ENCODE assay signal across 8 mouse cellular contexts in genomic region chr5:24416222-24416736, GRCm38 (mm10). TPM values are rescaled to one million over a fixed set of nuclear protein-coding genes. Genes with fewer than 3 reads are reported as not detected.
DNase-seq lines count a peak whose midpoint lies in the region; ATAC-seq and TF ChIP-seq lines count a peak whose summit lies in the region.

No protein-coding gene starts in this region.

- H3K79me2 ChIP-seq in CH12.LX (replicated peaks; ENCODE audit: control insufficient read depth, extremely low read depth, insufficient read depth, poor library complexity, severe bottlenecking), result no peaks in the 10 kb centered on the region

- H3K4me2 ChIP-seq in CH12.LX (ENCODE audit: insufficient read depth, low read depth, poor library complexity, severe bottlenecking), result no peak overlapping the region
- H3K4me2 ChIP-seq in heart, embryonic 14.5 days (ENCODE audit: low read length), result no peak overlapping the region
- 0 out of 2 replicates have a peak overlapping the region, but pooled peaks have one; percentile 20 for H3K4me2 ChIP-seq in kidney, embryonic 16.5 days (replicated peaks; ENCODE audit: low read depth, low read length)
- peak overlapping the region; percentile 36; the same call in 1 of the 2 replicates for H3K4me2 ChIP-seq in midbrain, embryonic 16.5 days (ENCODE audit: low read length)

- H3K4me3 ChIP-seq in CH12.LX (replicated peaks in 1 of 3; ENCODE audit: low read depth in 2 of 3, low read length in 2 of 3, poor library complexity in 1 of 3), result no peak overlapping the region
- H3K4me3 ChIP-seq in embryonic fibroblast, embryonic 13.5 days (ENCODE audit: insufficient read depth, low read length), result no peak overlapping the region
- no peak overlapping the region for H3K4me3 ChIP-seq in heart, embryonic 14.5 days (ENCODE audit: control insufficient read depth in 1 of 2, insufficient read depth in 1 of 2, low read depth in 1 of 2, low read length in 2 of 2)
- H3K4me3 ChIP-seq in kidney, embryonic 16.5 days (ENCODE audit: low read length), result no peak overlapping the region
- no peak overlapping the region for H3K4me3 ChIP-seq in midbrain, embryonic 16.5 days (ENCODE audit: low read depth, low read length)

- in situ Hi-C loops in CH12.LX (cut with MboI; ENCODE audit: low pct_ligation_motif_present, low pct_unique_long_range_greater_than_20kb, low sequenced_read_pairs), result no loop called here

- H3K27ac ChIP-seq in CH12.LX (ENCODE audit: insufficient read depth, low read depth), result no peak overlapping the region
- H3K27ac ChIP-seq in embryonic fibroblast, embryonic 13.5 days (ENCODE audit: insufficient read depth, low read length), result no peak overlapping the region
- no peak overlapping the region for H3K27ac ChIP-seq in heart, embryonic 14.5 days (replicated peaks in 1 of 2; ENCODE audit: control insufficient read depth in 1 of 2, insufficient read depth in 1 of 2, low read depth in 2 of 2, low read length in 2 of 2)
- no peak overlapping the region for H3K27ac ChIP-seq in kidney, embryonic 16.5 days (ENCODE audit: low read length)
- H3K27ac ChIP-seq in midbrain, embryonic 16.5 days (ENCODE audit: low read length), result no peak overlapping the region

- H3K4me1 ChIP-seq in CH12.LX (ENCODE audit: control insufficient read depth in 1 of 2, insufficient read depth in 2 of 2), result no peaks in the 10 kb centered on the region; a peak in 1 of 4 replicates
- no peaks in the 10 kb centered on the region for H3K4me1 ChIP-seq in embryonic fibroblast, embryonic 13.5 days (ENCODE audit: control insufficient read depth, insufficient read depth, low read length)
- H3K4me1 ChIP-seq in heart, embryonic 14.5 days (ENCODE audit: control insufficient read depth in 2 of 2, insufficient read depth in 2 of 2, low read length in 2 of 2), result peaks cover 0 to 2% of the 10 kb centered on the region in 2 experiments; a peak in 1 of 4 replicates
- H3K4me1 ChIP-seq in kidney, embryonic 16.5 days (ENCODE audit: insufficient read depth, low read length), result peaks cover 21% of the 10 kb centered on the region
- H3K4me1 ChIP-seq in midbrain, embryonic 16.5 days (ENCODE audit: control insufficient read depth, insufficient read depth, low read length), result peaks cover 8% of the 10 kb centered on the region

- TF ChIP-seq CTCF in CH12.LX (conservative IDR thresholded peaks at IDR 0.05 in 1 of 2, IDR thresholded peaks at IDR 0.05 in 1 of 2; ENCODE audit: low read depth in 2 of 2, low read length in 2 of 2), result peak; percentile 41 to 71
- TF ChIP-seq CTCF in embryonic fibroblast, embryonic 13.5 days (IDR thresholded peaks at IDR 0.05; ENCODE audit: borderline replicate concordance, insufficient read depth, low read length), result no peak

- peak; percentile 51 for TF ChIP-seq RAD21 in CH12.LX (IDR thresholded peaks at IDR 0.05; ENCODE audit: low read depth, low read length)

- H3K36me3 ChIP-seq in CH12.LX (replicated peaks in 1 of 2; ENCODE audit: control insufficient read depth in 1 of 2, insufficient read depth in 1 of 2, low read length in 1 of 2), result peaks cover 14 to 54% of the 10 kb centered on the region in 2 experiments
- peaks cover 32% of the 10 kb centered on the region for H3K36me3 ChIP-seq in heart, embryonic 14.5 days (ENCODE audit: control insufficient read depth, insufficient read depth, low read length)
- H3K36me3 ChIP-seq in kidney, embryonic 16.5 days (ENCODE audit: insufficient read depth, low read length), result peaks cover 11% of the 10 kb centered on the region
- peaks cover 18% of the 10 kb centered on the region; the same call in 1 of the 2 replicates for H3K36me3 ChIP-seq in midbrain, embryonic 16.5 days (ENCODE audit: control insufficient read depth, insufficient read depth, low read length)

- H3K9me3 ChIP-seq in CH12.LX (replicated peaks; ENCODE audit: low read length), result no peaks in the 10 kb centered on the region
- no peaks in the 10 kb centered on the region for H3K9me3 ChIP-seq in heart, embryonic 14.5 days (ENCODE audit: control insufficient read depth, low read length)
- no peaks in the 10 kb centered on the region for H3K9me3 ChIP-seq in kidney, embryonic 16.5 days (ENCODE audit: low read length)
- no peaks in the 10 kb centered on the region for H3K9me3 ChIP-seq in midbrain, embryonic 16.5 days (replicated peaks; ENCODE audit: control insufficient read depth, low read length, poor library complexity, severe bottlenecking)

- dilution Hi-C loops in CH12.LX (cut with MboI; ENCODE audit: extremely low pct_ligation_motif_present, extremely low pct_unique_long_range_greater_than_20kb, low sequenced_read_pairs), result no loop called here

- TF ChIP-seq EP300 in CH12.LX (IDR thresholded peaks at IDR 0.05; ENCODE audit: low read length), result no peak

- WGBS in heart, embryonic 14.5 days, result under 1% methylated on average over 21 of the region's 21 CpGs
- WGBS in kidney, embryonic 16.5 days, result 4% methylated on average over 21 of the region's 21 CpGs
- WGBS in midbrain, embryonic 16.5 days, result 6% methylated on average over 21 of the region's 21 CpGs

- TF ChIP-seq POLR2A in CH12.LX (IDR thresholded peaks at IDR 0.05; ENCODE audit: low read depth, low read length), result no peak
- 0 out of 2 replicates have a peak, but pooled peaks have one; percentile 17 for TF ChIP-seq POLR2A in embryonic fibroblast, embryonic 13.5 days (IDR thresholded peaks at IDR 0.05; ENCODE audit: low read depth, low read length)

- peak; percentile 27; the same call in 1 of the 2 replicates for ATAC-seq in heart, embryonic 14.5 days (ENCODE audit: insufficient number of reproducible peaks, insufficient read depth, low FRiP score, low read depth)
- peak; percentile 55 for ATAC-seq in kidney, embryonic 16.5 days (ENCODE audit: low FRiP score, low TSS enrichment)
- ATAC-seq in midbrain, embryonic 16.5 days, result peak; percentile 57

- DNase-seq in CH12.LX (ENCODE audit: extremely low read depth) (peak; percentile 65), liver (peak; percentile 65)
- DNase-seq in brain, adult 2 months (ENCODE audit: low read depth, low spot score), result peak; percentile 90
- DNase-seq in spleen, postnatal 4 days (ENCODE audit: low spot score in 2 of 2), result peak; percentile 60 to 81

- no peaks in the 10 kb centered on the region for H3K27me3 ChIP-seq in CH12.LX (replicated peaks)
- H3K27me3 ChIP-seq in heart, embryonic 14.5 days (ENCODE audit: control insufficient read depth, insufficient read depth, low read length), result peaks cover 12% of the 10 kb centered on the region; the same call in 1 of the 2 replicates
- no peaks in the 10 kb centered on the region for H3K27me3 ChIP-seq in kidney, embryonic 16.5 days (ENCODE audit: insufficient read depth, low read length)
- H3K27me3 ChIP-seq in midbrain, embryonic 16.5 days (ENCODE audit: control insufficient read depth, insufficient read depth, low read depth, low read length), result no peaks in the 10 kb centered on the region

- no peak overlapping the region for H3K9ac ChIP-seq in CH12.LX (ENCODE audit: insufficient read depth, low read depth)
- no peak overlapping the region for H3K9ac ChIP-seq in heart, embryonic 14.5 days (ENCODE audit: low read length)
- no peak overlapping the region for H3K9ac ChIP-seq in kidney, embryonic 16.5 days (replicated peaks; ENCODE audit: low read length)
- H3K9ac ChIP-seq in midbrain, embryonic 16.5 days (ENCODE audit: low read depth, low read length), result peak overlapping the region; percentile 41; the same call in 1 of the 2 replicates

RNA-seq across cellular contexts. Expression of gene Asic3, which starts 3.1 kb away (rescaled TPM):
- 0.25 TPM in 1 of 2 replicates, not detected in the other for total RNA-seq in CH12.LX (2012; rRNA removed)
- total RNA-seq in CH12.LX (2014; rRNA removed), result not detected in 2 replicates
- polyA plus RNA-seq in CH12.LX (2012; ENCODE audit: insufficient read length, low read depth), result 1.1 and 1.3 TPM in 2 replicates
- polyA plus RNA-seq in embryonic fibroblast, embryonic 13.5 days (2011; ENCODE audit: insufficient read length, low read depth, missing spikeins), result 2.3 and 3.5 TPM in 2 replicates
- polyA plus RNA-seq in heart, embryonic 14.5 days (2014; fragmentation: Nextera tagmentation; extraction: Ambion mirVana), result 0.12 TPM in 1 of 2 replicates, not detected in the other
- polyA plus RNA-seq in kidney, embryonic 16.5 days (2015; fragmentation: Nextera tagmentation; extraction: Ambion mirVana), result 0.40 and 0.55 TPM in 2 replicates
- polyA plus RNA-seq in midbrain, embryonic 16.5 days (2015; fragmentation: Nextera tagmentation; extraction: Ambion mirVana), result 0.24 TPM in 1 of 2 replicates, not detected in the other

RNA-seq across cellular contexts. Expression of gene Cdk5, which starts 7.1 kb away (rescaled TPM):
- total RNA-seq in CH12.LX (2012; rRNA removed) (10.4 and 12.1 TPM in 2 replicates), CH12.LX (2014; rRNA removed) (7.4 and 9.2 TPM in 2 replicates)
- 25.1 and 26.6 TPM in 2 replicates for polyA plus RNA-seq in CH12.LX (2012; ENCODE audit: insufficient read length, low read depth)
- polyA plus RNA-seq in embryonic fibroblast, embryonic 13.5 days (2011; ENCODE audit: insufficient read length, low read depth, missing spikeins), result 70.7 and 76.7 TPM in 2 replicates
- 28.6 and 31.0 TPM in 2 replicates for polyA plus RNA-seq in heart, embryonic 14.5 days (2014; fragmentation: Nextera tagmentation; extraction: Ambion mirVana)
- polyA plus RNA-seq in kidney, embryonic 16.5 days (2015; fragmentation: Nextera tagmentation; extraction: Ambion mirVana), result 51.1 and 51.5 TPM in 2 replicates
- 130 and 149 TPM in 2 replicates for polyA plus RNA-seq in midbrain, embryonic 16.5 days (2015; fragmentation: Nextera tagmentation; extraction: Ambion mirVana)

RNA-seq across cellular contexts. Expression of gene Slc4a2, which starts 7.4 kb away (rescaled TPM):
- total RNA-seq in CH12.LX (2012; rRNA removed) (17.2 and 18.6 TPM in 2 replicates), CH12.LX (2014; rRNA removed) (12.7 and 12.9 TPM in 2 replicates)
- polyA plus RNA-seq in CH12.LX (2012; ENCODE audit: insufficient read length, low read depth), result 27.2 and 27.3 TPM in 2 replicates
- 59.0 and 69.3 TPM in 2 replicates for polyA plus RNA-seq in embryonic fibroblast, embryonic 13.5 days (2011; ENCODE audit: insufficient read length, low read depth, missing spikeins)
- 18.7 and 20.4 TPM in 2 replicates for polyA plus RNA-seq in heart, embryonic 14.5 days (2014; fragmentation: Nextera tagmentation; extraction: Ambion mirVana)
- polyA plus RNA-seq in kidney, embryonic 16.5 days (2015; fragmentation: Nextera tagmentation; extraction: Ambion mirVana), result 52.5 and 53.8 TPM in 2 replicates
- polyA plus RNA-seq in midbrain, embryonic 16.5 days (2015; fragmentation: Nextera tagmentation; extraction: Ambion mirVana), result 22.2 and 23.7 TPM in 2 replicates

RNA-seq across cellular contexts. Expression of gene Abcb8, which starts 22.8 kb away (rescaled TPM):
- 50.3 and 58.7 TPM in 2 replicates for total RNA-seq in CH12.LX (2012; rRNA removed)
- total RNA-seq in CH12.LX (2014; rRNA removed), result 31.0 and 34.7 TPM in 2 replicates
- polyA plus RNA-seq in CH12.LX (2012; ENCODE audit: insufficient read length, low read depth), result 36.9 and 45.4 TPM in 2 replicates
- polyA plus RNA-seq in embryonic fibroblast, embryonic 13.5 days (2011; ENCODE audit: insufficient read length, low read depth, missing spikeins), result 10.6 and 11.7 TPM in 2 replicates
- polyA plus RNA-seq in heart, embryonic 14.5 days (2014; fragmentation: Nextera tagmentation; extraction: Ambion mirVana), result 52.7 and 56.1 TPM in 2 replicates
- polyA plus RNA-seq in kidney, embryonic 16.5 days (2015; fragmentation: Nextera tagmentation; extraction: Ambion mirVana), result 76.1 and 80.3 TPM in 2 replicates
- 49.2 and 54.9 TPM in 2 replicates for polyA plus RNA-seq in midbrain, embryonic 16.5 days (2015; fragmentation: Nextera tagmentation; extraction: Ambion mirVana)

RNA-seq across cellular contexts. Expression of gene Atg9b, which starts 24.3 kb away (rescaled TPM):
- total RNA-seq in CH12.LX (2012; rRNA removed), result 0.46 and 0.81 TPM in 2 replicates
- 0.68 and 0.86 TPM in 2 replicates for total RNA-seq in CH12.LX (2014; rRNA removed)
- 1.1 and 1.3 TPM in 2 replicates for polyA plus RNA-seq in CH12.LX (2012; ENCODE audit: insufficient read length, low read depth)
- polyA plus RNA-seq in embryonic fibroblast, embryonic 13.5 days (2011; ENCODE audit: insufficient read length, low read depth, missing spikeins), result 0.39 and 1.0 TPM in 2 replicates
- 1.0 and 1.5 TPM in 2 replicates for polyA plus RNA-seq in heart, embryonic 14.5 days (2014; fragmentation: Nextera tagmentation; extraction: Ambion mirVana)
- 1.0 and 1.7 TPM in 2 replicates for polyA plus RNA-seq in kidney, embryonic 16.5 days (2015; fragmentation: Nextera tagmentation; extraction: Ambion mirVana)
- polyA plus RNA-seq in midbrain, embryonic 16.5 days (2015; fragmentation: Nextera tagmentation; extraction: Ambion mirVana), result 3.8 and 4.4 TPM in 2 replicates

Comparison
In these comparisons a context has a peak if more than half of its experiments do, and no peak if none do; other contexts are left out.
1. H3K4me2 ChIP-seq: peak in kidney, embryonic 16.5 days (single experiment) and midbrain, embryonic 16.5 days (single experiment); none in CH12.LX (single experiment) and heart, embryonic 14.5 days (single experiment).
2. Peak in every context shown above with its lines, with median percentiles within 50 percentile points of each other: DNase-seq and ATAC-seq.